Mouse (Mus musculus) heart, adult 2 months (tissue): ENCODE results near the gene Ubald2.

Experiments used
- CTCF ChIP-seq: fragments of 200-600 bp; IDR thresholded peaks from 2 replicates; pipeline ENCODE4 v1.8.1; 2022; ENCODE audit warnings: antibody characterized with exemption, mild to moderate bottlenecking, moderate library complexity
- POLR2A ChIP-seq: fragments of 200-500 bp; IDR thresholded peaks from 2 replicates; pipeline ENCODE4 v1.6.1; 2011; ENCODE audit warnings: mild to moderate bottlenecking, low read depth, low read length, control low read depth; ENCODE audit not compliant: insufficient read depth

DNA sequence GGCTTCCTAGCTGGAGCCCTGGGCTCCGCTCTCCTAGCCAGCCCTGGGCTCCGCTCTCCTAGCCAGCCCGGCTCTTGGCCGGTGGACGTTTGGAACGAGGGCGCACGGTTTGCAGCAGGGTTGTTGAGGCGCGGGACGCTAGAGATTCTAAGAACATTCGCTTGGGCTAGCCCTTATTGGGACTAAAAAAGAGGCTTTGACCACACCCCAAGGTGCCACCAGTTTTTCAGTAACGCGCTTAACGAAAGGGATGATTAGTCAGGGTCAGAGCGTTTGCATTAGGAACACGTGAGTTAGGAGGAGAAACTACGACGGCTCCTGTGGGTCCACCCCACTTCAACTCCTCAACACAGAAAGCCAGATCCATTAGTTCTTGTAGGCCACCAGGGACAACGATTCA, 32.2 kb downstream of the Ubald2 start, which contains the start of gene Qrich2:
- no peak for TF ChIP-seq CTCF
- TF ChIP-seq POLR2A = no peak
